Mouse (Mus musculus) limb, embryonic 10.5 days (tissue): ENCODE measurements around the gene Ncam1. TPM values are rescaled to one million over a fixed set of nuclear protein-coding genes. Genes with fewer than 3 reads are reported as not detected.

Experiments
- DNase-seq: peaks from one replicate; pipeline ENCODE4 v3.0.0-alpha.2; 2017; ENCODE audit warnings: low spot score
- H3K27ac ChIP-seq: fragments of 300-500 bp; sonication (generic); 2 replicates; pipeline ENCODE4 v1.5.1; 2016; ENCODE audit warnings: mild to moderate bottlenecking
- H3K27me3 ChIP-seq: fragments of 300-500 bp; sonication (generic); 2 replicates; pipeline ENCODE4 v1.6.1; 2016; ENCODE audit warnings: low read depth, mild to moderate bottlenecking; ENCODE audit not compliant: poor library complexity, severe bottlenecking
- H3K36me3 ChIP-seq: fragments of 300-500 bp; sonication (generic); 2 replicates; pipeline ENCODE4 v1.6.1; 2016; ENCODE audit warnings: mild to moderate bottlenecking, moderate library complexity
- H3K4me1 ChIP-seq: fragments of 300-500 bp; sonication (generic); 2 replicates; pipeline ENCODE4 v1.6.1; 2016
- H3K4me3 ChIP-seq: fragments of 300-500 bp; sonication (generic); 2 replicates; pipeline ENCODE4 v1.5.1; 2016; ENCODE audit warnings: mild to moderate bottlenecking, moderate library complexity
- H3K9me3 ChIP-seq: fragments of 300-500 bp; sonication (generic); replicated peaks from 2 replicates; pipeline ENCODE4 v1.6.1; 2016; ENCODE audit warnings: mild to moderate bottlenecking
- WGBS: fragments of 180-500 bp; shearing (Covaris S2); methylation state at CpG from one replicate; pipeline ENCODE4 v1.1.7; 2016; 5-methylcytosine and 5-hydroxymethylcytosine counted together
- polyA plus RNA-seq: library from polyadenylated mRNA; unstranded; fragments of >200 nt; fragmentation: Nextera tagmentation; extraction: Ambion mirVana; gene quantifications from 2 replicates; pipeline ENCODE4 v1.2.1, GENCODE M21; 2016

Gene Ncam1
- polyA plus RNA-seq, 1 experiment from 2014 or later, result 27.9 TPM

GRCm38 (mm10) chr9:49661480-49661879 lies 137.2 kb downstream of the Ncam1 start:
- Histone ChIP-seq H3K4me1 (0 out of 2 replicates have a peak, but pooled peaks cover 3% of the 10 kb centered on the region), H3K9me3 (no peaks in the 10 kb centered on the region), H3K27ac (no peak overlapping the region), H3K4me3 (no peak overlapping the region), H3K36me3 (no peaks in the 10 kb centered on the region), H3K27me3 (no peaks in the 10 kb centered on the region)
- 88% methylated on average over 2 of the region's 2 CpGs for WGBS
- no peak for DNase-seq

DNA sequence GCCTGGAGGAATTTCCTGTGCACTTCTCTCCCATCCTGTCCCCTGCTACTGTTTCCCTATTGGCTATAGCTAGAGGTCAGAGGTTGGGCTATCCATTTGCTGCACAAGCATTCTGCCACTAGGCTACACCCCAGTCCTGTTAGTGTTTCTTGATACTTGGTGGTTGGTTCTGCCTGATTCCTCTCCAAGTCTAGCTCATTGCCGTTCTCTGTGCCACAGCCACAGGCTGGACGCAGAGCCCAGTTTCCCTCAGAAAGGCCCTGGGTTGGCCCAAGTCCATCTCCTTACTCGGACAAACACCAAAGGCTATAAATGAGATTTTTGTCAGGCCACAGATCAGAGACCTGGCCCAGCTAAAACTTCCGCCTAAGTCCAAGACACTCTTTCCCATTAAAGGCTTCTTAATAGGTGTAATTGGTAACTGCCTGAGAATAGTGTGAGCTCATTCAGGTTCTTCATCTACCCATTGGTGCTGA lies 140.3 kb downstream of the Ncam1 start:
- no peak overlapping the region for H3K27ac ChIP-seq
- no peak overlapping the region for H3K4me3 ChIP-seq
- H3K9me3 ChIP-seq, result no peaks in the 10 kb centered on the region
- H3K27me3 ChIP-seq, result no peaks in the 10 kb centered on the region
- H3K36me3 ChIP-seq, result no peaks in the 10 kb centered on the region
- WGBS, result 88% methylated on average over 4 of the region's 4 CpGs
- no peak for DNase-seq
- H3K4me1 ChIP-seq, result 0 out of 2 replicates have a peak, but pooled peaks cover 3% of the 10 kb centered on the region

DNA sequence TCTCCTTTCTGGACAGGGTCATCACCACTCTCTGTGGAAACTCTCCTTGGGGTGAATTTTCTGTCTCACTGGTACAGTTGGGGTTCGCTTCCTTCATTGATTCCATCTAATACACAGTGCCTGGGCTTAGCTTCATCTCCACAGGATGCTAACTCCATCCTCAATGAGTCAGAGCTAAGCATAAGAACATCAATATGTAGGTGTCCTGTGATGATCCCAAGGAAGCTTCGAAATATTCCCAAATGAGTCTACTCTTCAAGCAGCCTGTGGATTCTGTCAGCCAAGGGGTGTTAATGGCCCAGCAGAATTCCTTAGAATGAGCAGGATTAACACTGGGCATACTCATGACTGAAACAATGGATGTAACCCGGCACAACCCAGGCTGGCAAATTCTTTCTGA lies 144.3 kb downstream of the Ncam1 start:
- DNase-seq, result no peak
- 0 out of 2 replicates have a peak, but pooled peaks cover 3% of the 10 kb centered on the region for H3K4me1 ChIP-seq
- no peak overlapping the region for H3K4me3 ChIP-seq
- 90% methylated on average over 3 of the region's 3 CpGs for WGBS
- H3K9me3 ChIP-seq, result no peaks in the 10 kb centered on the region
- H3K36me3 ChIP-seq, result no peaks in the 10 kb centered on the region
- no peaks in the 10 kb centered on the region for H3K27me3 ChIP-seq
- no peak overlapping the region for H3K27ac ChIP-seq

GRCm38 (mm10) chr9:49653478-49654245 lies 145.1 kb downstream of the Ncam1 start:
- DNase-seq, result no peak
- Histone ChIP-seq H3K27me3 (no peaks in the 10 kb centered on the region), H3K4me1 (0 out of 2 replicates have a peak, but pooled peaks cover 3% of the 10 kb centered on the region), H3K27ac (no peak overlapping the region), H3K9me3 (no peaks in the 10 kb centered on the region), H3K36me3 (no peaks in the 10 kb centered on the region), H3K4me3 (no peak overlapping the region)
- 77% methylated on average over 9 of the region's 9 CpGs for WGBS

DNA sequence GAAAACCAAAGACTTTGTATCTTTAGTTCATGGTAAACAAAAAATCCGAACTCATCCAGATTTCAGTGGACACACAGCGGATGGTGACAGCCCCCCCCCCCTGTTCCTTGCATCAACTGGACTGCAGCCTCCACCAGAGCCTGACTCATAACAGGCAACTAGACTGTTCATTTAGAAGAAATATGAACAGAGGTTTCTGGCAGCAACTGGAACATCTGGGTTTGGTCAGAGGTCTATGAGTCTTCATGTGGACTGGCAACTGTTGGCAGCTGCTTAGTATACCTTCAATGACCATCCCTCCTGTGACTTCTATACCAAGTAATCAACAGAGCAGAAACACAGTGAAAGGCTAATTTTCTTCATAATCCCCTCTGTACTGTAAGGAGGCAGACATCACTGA lies 154.4 kb downstream of the Ncam1 start:
- no peaks in the 10 kb centered on the region for H3K4me1 ChIP-seq
- no peaks in the 10 kb centered on the region; the same call in 1 of the 2 replicates for H3K9me3 ChIP-seq
- H3K4me3 ChIP-seq, result no peak overlapping the region
- DNase-seq, result no peak
- no peak overlapping the region for H3K27ac ChIP-seq
- H3K36me3 ChIP-seq, result no peaks in the 10 kb centered on the region
- 95% methylated on average over 2 of the region's 2 CpGs for WGBS
- no peaks in the 10 kb centered on the region for H3K27me3 ChIP-seq

DNA sequence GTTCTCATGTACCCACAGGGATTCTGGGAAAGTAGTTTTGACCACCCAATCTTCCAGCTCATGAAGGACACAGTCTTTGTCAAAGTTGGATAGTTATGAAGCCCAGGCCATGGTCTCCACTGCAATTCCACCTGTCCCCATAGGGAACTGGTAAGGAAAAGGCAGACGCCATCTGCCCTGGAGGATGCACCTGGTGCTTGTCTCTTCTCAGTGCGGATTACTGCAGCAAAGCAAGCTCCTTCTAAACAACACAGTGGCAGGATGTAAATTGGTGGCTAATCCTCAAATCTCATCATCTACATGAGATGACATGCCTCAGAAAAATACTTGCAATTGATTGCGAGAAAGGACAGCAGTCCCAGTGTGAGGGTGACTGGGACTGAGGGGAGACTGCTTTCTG lies 158.0 kb downstream of the Ncam1 start:
- Histone ChIP-seq H3K27me3 (no peaks in the 10 kb centered on the region), H3K36me3 (no peaks in the 10 kb centered on the region), H3K27ac (no peak overlapping the region), H3K4me3 (no peak overlapping the region), H3K9me3 (no peaks in the 10 kb centered on the region), H3K4me1 (no peaks in the 10 kb centered on the region)
- no peak for DNase-seq
- WGBS, result 94% methylated on average over 3 of the region's 3 CpGs

GRCm38 (mm10) chr9:49640142-49640541 lies 158.6 kb downstream of the Ncam1 start:
- Histone ChIP-seq H3K27ac (no peak overlapping the region), H3K27me3 (no peaks in the 10 kb centered on the region), H3K4me1 (no peaks in the 10 kb centered on the region), H3K4me3 (no peak overlapping the region), H3K36me3 (no peaks in the 10 kb centered on the region), H3K9me3 (no peaks in the 10 kb centered on the region)
- DNase-seq, result no peak
- 84% methylated on average over 8 of the region's 8 CpGs for WGBS

GRCm38 (mm10) chr9:49637955-49638354 lies 160.8 kb downstream of the Ncam1 start:
- no peaks in the 10 kb centered on the region for H3K4me1 ChIP-seq
- H3K27me3 ChIP-seq, result no peaks in the 10 kb centered on the region
- H3K27ac ChIP-seq, result no peak overlapping the region
- no peaks in the 10 kb centered on the region for H3K9me3 ChIP-seq
- H3K36me3 ChIP-seq, result no peaks in the 10 kb centered on the region
- H3K4me3 ChIP-seq, result no peak overlapping the region
- no peak for DNase-seq

- Histone ChIP-seq H3K4me3 (no peak overlapping the region), H3K27me3 (no peaks in the 10 kb centered on the region), H3K27ac (no peak overlapping the region), H3K4me1 (no peaks in the 10 kb centered on the region), H3K9me3 (no peaks in the 10 kb centered on the region), H3K36me3 (no peaks in the 10 kb centered on the region)
- 93% methylated on average over 11 of the region's 11 CpGs for WGBS
- DNase-seq, result no peak
Observed at GRCm38 (mm10) chr9:49635668-49636326, 162.9 kb downstream of the Ncam1 start.

DNA sequence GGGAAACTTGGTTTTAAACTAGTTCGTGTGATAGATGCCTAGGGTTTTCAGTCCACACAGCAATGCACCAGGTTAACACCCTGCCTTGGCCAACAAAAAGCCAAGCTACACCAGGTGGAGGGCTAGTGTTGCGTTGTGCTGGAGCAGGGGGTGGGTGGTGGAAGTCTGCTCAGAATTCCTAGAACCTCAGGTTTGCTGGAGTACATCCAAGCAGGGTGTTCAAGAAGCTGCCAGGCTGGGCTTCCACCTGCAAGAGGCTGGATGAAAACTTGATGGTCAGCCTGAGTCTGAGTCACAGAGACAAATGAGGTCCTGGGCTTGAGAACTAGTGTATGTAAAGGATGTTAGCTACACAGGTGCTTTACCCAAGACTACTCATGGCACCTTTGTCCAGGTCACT lies 166.1 kb downstream of the Ncam1 start:
- no peak overlapping the region for H3K27ac ChIP-seq
- H3K9me3 ChIP-seq, result no peaks in the 10 kb centered on the region
- H3K4me3 ChIP-seq, result no peak overlapping the region
- 97% methylated on average over 2 of the region's 2 CpGs for WGBS
- no peaks in the 10 kb centered on the region for H3K4me1 ChIP-seq
- no peaks in the 10 kb centered on the region for H3K36me3 ChIP-seq
- H3K27me3 ChIP-seq, result no peaks in the 10 kb centered on the region
- DNase-seq, result no peak

DNA sequence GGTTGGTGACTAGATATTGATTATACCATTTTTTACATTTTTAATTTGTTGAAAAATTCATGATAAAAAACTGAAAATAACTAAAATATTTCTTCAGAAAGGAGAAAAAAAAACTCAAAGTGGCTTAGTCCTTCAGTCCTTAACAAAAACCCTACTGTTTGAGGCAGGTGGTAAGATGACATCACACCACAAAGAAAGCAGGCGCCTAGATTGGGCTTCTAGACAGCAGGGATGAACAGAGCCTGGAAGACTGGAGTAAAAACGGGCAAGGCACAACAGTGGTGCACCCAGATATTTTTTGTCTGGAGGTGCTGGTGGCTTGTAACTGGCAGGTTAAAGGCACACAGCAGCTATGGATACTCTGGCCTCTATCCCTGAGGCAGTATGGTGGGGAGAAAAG lies 168.4 kb downstream of the Ncam1 start:
- Histone ChIP-seq H3K9me3 (no peaks in the 10 kb centered on the region), H3K4me3 (no peak overlapping the region), H3K4me1 (no peaks in the 10 kb centered on the region), H3K27me3 (no peaks in the 10 kb centered on the region), H3K27ac (no peak overlapping the region), H3K36me3 (no peaks in the 10 kb centered on the region)
- WGBS, result 76% methylated on average over 2 of the region's 2 CpGs
- no peak for DNase-seq

DNA sequence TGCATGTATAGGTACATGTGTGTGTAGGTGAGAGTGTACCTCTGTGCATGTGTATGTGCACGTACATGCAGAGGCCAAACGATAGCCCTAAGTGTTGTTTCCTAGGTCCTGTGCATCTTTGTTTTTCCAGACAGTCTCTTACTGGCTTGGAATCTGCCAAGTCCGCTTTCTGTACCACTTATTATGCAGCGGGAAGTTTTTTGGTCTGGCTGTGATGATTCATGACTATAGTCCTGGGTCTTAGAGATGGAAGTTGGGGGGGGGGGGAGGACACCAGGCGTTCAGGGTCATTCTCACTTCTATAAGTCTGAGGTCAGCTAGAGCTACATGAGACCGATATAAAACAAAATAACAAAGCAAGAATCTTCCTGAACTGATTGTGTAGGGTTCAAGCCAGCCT lies 173.8 kb downstream of the Ncam1 start:
- no peak for DNase-seq
- Histone ChIP-seq H3K27ac (no peak overlapping the region), H3K36me3 (no peaks in the 10 kb centered on the region), H3K9me3 (no peaks in the 10 kb centered on the region), H3K27me3 (no peaks in the 10 kb centered on the region), H3K4me3 (no peak overlapping the region), H3K4me1 (no peaks in the 10 kb centered on the region)
- WGBS, result 92% methylated on average over 6 of the region's 6 CpGs

GRCm38 (mm10) chr9:49623934-49624505 lies 174.7 kb downstream of the Ncam1 start:
- Histone ChIP-seq H3K4me1 (no peaks in the 10 kb centered on the region), H3K36me3 (no peaks in the 10 kb centered on the region), H3K9me3 (no peaks in the 10 kb centered on the region), H3K4me3 (no peak overlapping the region), H3K27me3 (no peaks in the 10 kb centered on the region), H3K27ac (no peak overlapping the region)
- 71% methylated on average over 3 of the region's 3 CpGs for WGBS
- DNase-seq, result no peak
